Mouse (Mus musculus): ENCODE data around the gene Marveld1. TPM values are rescaled to one million over a fixed set of nuclear protein-coding genes. Genes with fewer than 3 reads are reported as not detected.

The Marveld1 gene
- polyA plus RNA-seq, 1 experiment: 11.7 TPM

GRCm38 (mm10) chr19:42189735-42190134, 42.5 kb downstream of the Marveld1 start:
- no peak for TF ChIP-seq POLR2A (IDR thresholded peaks at IDR 0.05; ENCODE audit: borderline replicate concordance, insufficient read depth, low read length)
- no peak for TF ChIP-seq CTCF (IDR thresholded peaks at IDR 0.05; ENCODE audit: borderline replicate concordance, insufficient read depth, low read depth, low read length)
- no peak overlapping the region for H3K4me3 ChIP-seq (replicated peaks; ENCODE audit: insufficient read depth, low read depth, low read length)
- 86% methylated on average over 4 of the region's 4 CpGs for WGBS
- no peak overlapping the region for H3K27ac ChIP-seq (ENCODE audit: insufficient read depth, low read length)
- no peaks in the 10 kb centered on the region for H3K27me3 ChIP-seq (ENCODE audit: control insufficient read depth, insufficient read depth, low read length)
- DNase-seq: no peak
- no peaks in the 10 kb centered on the region for H3K4me1 ChIP-seq (ENCODE audit: control insufficient read depth, insufficient read depth, low read length)

GRCm38 (mm10) chr19:42190494-42190893, 43.3 kb downstream of the Marveld1 start:
- peak; percentile 89 for TF ChIP-seq CTCF (IDR thresholded peaks at IDR 0.05; ENCODE audit: borderline replicate concordance, insufficient read depth, low read depth, low read length)
- TF ChIP-seq POLR2A (IDR thresholded peaks at IDR 0.05; ENCODE audit: borderline replicate concordance, insufficient read depth, low read length): no peak
- H3K4me1 ChIP-seq (ENCODE audit: control insufficient read depth, insufficient read depth, low read length): peaks cover under 1% of the 10 kb centered on the region; the same call in 1 of the 2 replicates
- peak; percentile 63 to 77 for DNase-seq
- no peaks in the 10 kb centered on the region for H3K27me3 ChIP-seq (ENCODE audit: control insufficient read depth, insufficient read depth, low read length)
- H3K27ac ChIP-seq (ENCODE audit: insufficient read depth, low read length): no peak overlapping the region
- 20% methylated on average over 5 of the region's 5 CpGs for WGBS
- H3K4me3 ChIP-seq (replicated peaks; ENCODE audit: insufficient read depth, low read depth, low read length): no peak overlapping the region

- H3K27ac ChIP-seq (ENCODE audit: insufficient read depth, low read length): no peak overlapping the region
- WGBS: 52% methylated on average over 2 of the region's 2 CpGs
- TF ChIP-seq CTCF (IDR thresholded peaks at IDR 0.05; ENCODE audit: borderline replicate concordance, insufficient read depth, low read depth, low read length) (no peak), POLR2A (IDR thresholded peaks at IDR 0.05; ENCODE audit: borderline replicate concordance, insufficient read depth, low read length) (no peak)
- H3K27me3 ChIP-seq (ENCODE audit: control insufficient read depth, insufficient read depth, low read length): no peaks in the 10 kb centered on the region
- H3K4me3 ChIP-seq (replicated peaks; ENCODE audit: insufficient read depth, low read depth, low read length): no peak overlapping the region
- DNase-seq: no peak
- peaks cover 16% of the 10 kb centered on the region for H3K4me1 ChIP-seq (ENCODE audit: control insufficient read depth, insufficient read depth, low read length)
Measured at GRCm38 (mm10) chr19:42193311-42193710, 46.1 kb downstream of the Marveld1 start.

GRCm38 (mm10) chr19:42196378-42196777, 49.2 kb downstream of the Marveld1 start:
- no peaks in the 10 kb centered on the region for H3K27me3 ChIP-seq (ENCODE audit: control insufficient read depth, insufficient read depth, low read length)
- DNase-seq: peak; percentile 54 to 58
- peaks cover 16% of the 10 kb centered on the region for H3K4me1 ChIP-seq (ENCODE audit: control insufficient read depth, insufficient read depth, low read length)
- TF ChIP-seq POLR2A (IDR thresholded peaks at IDR 0.05; ENCODE audit: borderline replicate concordance, insufficient read depth, low read length): no peak
- no peak for TF ChIP-seq CTCF (IDR thresholded peaks at IDR 0.05; ENCODE audit: borderline replicate concordance, insufficient read depth, low read depth, low read length)
- 25% methylated on average over 4 of the region's 4 CpGs for WGBS
- H3K27ac ChIP-seq (ENCODE audit: insufficient read depth, low read length): peak overlapping the region; percentile 48
- H3K4me3 ChIP-seq (replicated peaks; ENCODE audit: insufficient read depth, low read depth, low read length): no peak overlapping the region

DNA sequence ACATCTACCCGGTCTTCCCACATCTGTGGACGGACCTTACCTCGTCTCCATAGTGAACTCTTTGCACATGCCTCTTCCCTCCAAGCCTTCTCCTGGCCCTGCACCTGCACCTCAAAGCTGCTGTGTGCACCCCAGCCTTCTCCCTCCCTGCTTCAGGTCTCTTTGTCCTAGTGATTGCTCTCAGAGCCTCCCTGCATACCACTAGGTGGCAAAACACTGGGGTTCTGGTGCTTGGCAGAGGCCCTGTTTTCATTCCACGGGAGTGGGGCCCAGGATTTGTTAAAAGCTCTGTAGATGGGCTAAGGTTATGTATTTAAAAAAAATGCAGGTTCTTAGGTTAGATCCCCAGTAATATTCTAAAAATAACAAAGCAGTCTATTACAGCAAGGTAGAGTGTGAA, 49.9 kb downstream of the Marveld1 start:
- Histone ChIP-seq H3K4me3 (replicated peaks; ENCODE audit: insufficient read depth, low read depth, low read length) (no peak overlapping the region), H3K4me1 (ENCODE audit: control insufficient read depth, insufficient read depth, low read length) (peaks cover 16% of the 10 kb centered on the region), H3K27me3 (ENCODE audit: control insufficient read depth, insufficient read depth, low read length) (no peaks in the 10 kb centered on the region), H3K27ac (ENCODE audit: insufficient read depth, low read length) (no peak overlapping the region)
- TF ChIP-seq POLR2A (IDR thresholded peaks at IDR 0.05; ENCODE audit: borderline replicate concordance, insufficient read depth, low read length) (no peak), CTCF (IDR thresholded peaks at IDR 0.05; ENCODE audit: borderline replicate concordance, insufficient read depth, low read depth, low read length) (peak; percentile 14; the same call in 1 of the 2 replicates)
- no peak for DNase-seq
- WGBS: 71% methylated on average over 4 of the region's 4 CpGs

DNA sequence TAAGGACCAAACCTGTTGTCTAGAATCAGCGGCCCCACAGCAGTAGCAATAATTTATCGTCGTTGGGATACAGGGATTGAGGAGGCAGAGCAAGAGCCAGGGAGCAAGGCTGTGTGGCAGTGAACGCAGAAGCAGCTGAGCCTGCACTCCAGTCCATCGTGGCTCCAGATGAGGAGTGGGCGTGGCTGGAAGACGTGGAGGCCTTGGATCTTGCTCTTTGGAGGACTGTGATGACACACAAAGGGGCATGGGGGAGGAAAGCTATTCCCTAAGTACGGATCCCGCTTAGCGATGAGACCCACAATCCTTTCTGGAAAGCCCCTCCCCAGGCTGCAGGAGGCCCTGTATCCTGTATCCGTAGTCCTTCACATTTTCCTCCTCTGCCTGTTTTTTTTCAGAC, 50.8 kb downstream of the Marveld1 start:
- TF ChIP-seq POLR2A (IDR thresholded peaks at IDR 0.05; ENCODE audit: borderline replicate concordance, insufficient read depth, low read length): no peak
- TF ChIP-seq CTCF (IDR thresholded peaks at IDR 0.05; ENCODE audit: borderline replicate concordance, insufficient read depth, low read depth, low read length): no peak
- H3K4me1 ChIP-seq (ENCODE audit: control insufficient read depth, insufficient read depth, low read length): peaks cover 20% of the 10 kb centered on the region
- no peak overlapping the region for H3K27ac ChIP-seq (ENCODE audit: insufficient read depth, low read length)
- no peak for DNase-seq
- no peak overlapping the region for H3K4me3 ChIP-seq (replicated peaks; ENCODE audit: insufficient read depth, low read depth, low read length)
- no peaks in the 10 kb centered on the region for H3K27me3 ChIP-seq (ENCODE audit: control insufficient read depth, insufficient read depth, low read length)
- WGBS: 68% methylated on average over 11 of the region's 11 CpGs

Other genes starting within 250 kb of the Marveld1 start
- gene Pgam1, start 235.5 kb upstream of the Marveld1 start, polyA plus RNA-seq (2012; rRNA removed): 858 and 879 TPM in 2 replicates
- gene Exosc1, start 214.0 kb upstream of the Marveld1 start, polyA plus RNA-seq (2012; rRNA removed): 25.6 and 26.3 TPM in 2 replicates
- gene Zdhhc16, start 213.9 kb upstream of the Marveld1 start, polyA plus RNA-seq (2012; rRNA removed): 60.9 and 70.4 TPM in 2 replicates
- gene Mms19, start 166.2 kb upstream of the Marveld1 start, polyA plus RNA-seq (2012; rRNA removed): 54.9 and 65.5 TPM in 2 replicates
- gene Ubtd1, start 165.6 kb upstream of the Marveld1 start, polyA plus RNA-seq (2012; rRNA removed): 28.1 and 29.4 TPM in 2 replicates
- gene Ankrd2, start 111.4 kb upstream of the Marveld1 start, polyA plus RNA-seq (2012; rRNA removed): 0.32 and 0.54 TPM in 2 replicates
- gene Hoga1, start 101.8 kb upstream of the Marveld1 start, polyA plus RNA-seq (2012; rRNA removed): 2.2 and 2.4 TPM in 2 replicates
- 0.32 and 0.41 TPM in 2 replicates for gene 4933411K16Rik, start 95.2 kb upstream of the Marveld1 start, polyA plus RNA-seq (2012; rRNA removed)
- gene Morn4, start 61.0 kb upstream of the Marveld1 start, polyA plus RNA-seq (2012; rRNA removed): 43.4 and 44.6 TPM in 2 replicates
- 78.6 and 81.0 TPM in 2 replicates for gene Pi4k2a, start 56.9 kb upstream of the Marveld1 start, polyA plus RNA-seq (2012; rRNA removed)
- gene Avpi1, start 18.3 kb upstream of the Marveld1 start, polyA plus RNA-seq (2012; rRNA removed): 26.9 and 28.8 TPM in 2 replicates
- gene Zfyve27, start 16.6 kb downstream of the Marveld1 start, polyA plus RNA-seq (2012; rRNA removed): 104 and 107 TPM in 2 replicates
- gene Sfrp5, start 54.9 kb downstream of the Marveld1 start, polyA plus RNA-seq (2012; rRNA removed): 12.7 and 15.3 TPM in 2 replicates
- gene Golga7b, start 100.2 kb downstream of the Marveld1 start, polyA plus RNA-seq (2012; rRNA removed): 90.4 and 98.9 TPM in 2 replicates

All from cerebellum, adult 2 months (tissue).